Mouse (Mus musculus) mouse trophoblast stem cell (cell line): ENCODE measurements around the gene Selenoo.

Experiments
- in situ Hi-C, 2 experiments: fragments of 300-500 bp; cut with MseI, MboI; formaldehyde crosslinking; loops; 2 replicates in 1 of 2; 3 replicates in 1 of 2; pipeline ENCODE4 v1.15.1; 2025

The Selenoo gene

DNA sequence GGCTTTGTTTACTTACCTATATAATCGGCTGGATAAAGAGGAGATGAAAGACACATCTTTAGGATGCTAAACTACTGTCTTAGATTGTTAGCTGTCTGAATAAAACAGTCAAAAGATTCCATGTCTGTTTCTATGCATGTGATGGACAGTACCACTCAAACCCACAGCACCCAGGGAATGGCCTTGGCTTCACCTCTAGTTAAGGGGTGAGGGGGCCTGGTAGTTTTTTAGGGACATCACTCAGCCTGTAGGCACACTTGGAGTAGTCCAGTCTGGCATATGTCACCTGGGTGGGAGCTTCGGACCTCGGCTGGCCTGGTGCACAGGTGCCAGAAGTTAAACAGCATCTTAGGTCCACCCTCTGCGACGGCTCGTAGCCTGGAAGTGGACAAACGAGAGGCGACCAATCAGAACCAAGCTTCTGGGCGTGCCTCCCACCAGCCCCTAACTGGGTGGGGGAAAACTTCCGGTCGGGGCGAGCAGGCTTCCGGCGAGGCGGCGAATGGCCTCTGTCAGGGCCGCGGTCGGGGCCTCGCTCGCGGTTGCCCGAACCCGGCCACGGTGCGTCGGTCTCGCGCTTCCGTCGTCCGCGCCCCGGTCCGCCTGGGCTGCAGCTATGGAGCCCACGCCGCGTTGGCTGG, at the start of gene Selenoo:
TSS of gene Selenoo (plus strand) at position 478 of the 641 bp plus-strand sequence.
- in situ Hi-C loops = no loop called here

DNA sequence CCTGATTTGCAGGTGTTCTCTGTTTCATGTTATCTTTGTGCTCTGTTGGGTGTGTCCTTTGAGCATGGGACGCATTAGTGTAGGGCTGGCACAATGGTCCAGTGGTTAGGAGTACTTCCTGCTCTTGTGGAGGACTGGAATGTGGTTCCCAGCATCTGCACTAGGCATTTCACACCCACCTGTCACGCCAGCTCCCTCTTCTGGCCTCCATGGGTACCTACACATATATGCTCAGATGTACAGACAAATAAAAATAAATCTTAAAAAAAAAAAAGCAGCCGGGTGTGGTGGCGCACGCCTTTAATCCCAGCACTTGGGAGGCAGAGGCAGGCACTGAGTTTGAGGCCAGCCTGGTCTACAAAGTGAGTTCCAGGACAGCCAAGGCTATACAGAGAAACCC, 44.5 kb upstream of the Selenoo start:
- in situ Hi-C loops = no loop called here

DNA sequence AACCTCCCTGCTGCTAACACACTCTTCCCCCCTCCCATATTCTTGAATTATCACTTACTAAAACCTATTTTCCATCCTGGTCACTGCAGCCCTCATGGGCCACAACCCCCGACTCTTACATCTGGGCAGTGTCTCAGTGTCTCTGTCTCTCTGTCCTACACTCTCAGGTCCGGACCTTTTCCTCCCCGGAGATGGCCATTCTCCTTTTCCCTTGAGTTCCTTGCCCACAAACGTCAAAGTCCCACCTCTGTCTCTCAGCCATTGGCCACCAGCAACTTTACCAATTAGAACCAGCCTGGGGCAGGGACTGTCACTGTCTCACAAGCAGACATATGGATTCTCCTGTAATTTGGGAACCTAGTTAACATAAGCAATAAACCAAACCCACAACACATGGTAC, 42.5 kb upstream of the Selenoo start:
- in situ Hi-C loops = no loop called here

DNA sequence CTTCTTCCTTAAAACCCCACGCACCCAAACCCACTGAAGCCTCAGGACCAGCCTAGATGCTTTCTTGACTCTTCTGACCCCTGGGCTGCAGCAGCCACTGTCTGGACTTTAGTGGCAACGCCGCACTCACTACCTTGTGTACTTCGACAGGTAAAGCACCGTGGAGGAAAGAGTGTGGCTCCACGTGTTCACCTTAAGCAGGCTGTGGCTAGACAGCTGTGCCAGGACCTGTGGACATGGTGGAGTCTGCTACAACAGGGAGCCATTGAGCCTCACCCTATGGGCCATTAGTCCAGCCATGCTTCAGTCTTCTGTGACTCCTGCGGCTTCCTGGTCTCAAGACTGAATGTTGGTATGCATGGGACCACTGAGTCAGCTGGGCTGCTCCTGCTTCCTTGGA, 34.2 kb upstream of the Selenoo start:
- in situ Hi-C loops = no loop called here

DNA sequence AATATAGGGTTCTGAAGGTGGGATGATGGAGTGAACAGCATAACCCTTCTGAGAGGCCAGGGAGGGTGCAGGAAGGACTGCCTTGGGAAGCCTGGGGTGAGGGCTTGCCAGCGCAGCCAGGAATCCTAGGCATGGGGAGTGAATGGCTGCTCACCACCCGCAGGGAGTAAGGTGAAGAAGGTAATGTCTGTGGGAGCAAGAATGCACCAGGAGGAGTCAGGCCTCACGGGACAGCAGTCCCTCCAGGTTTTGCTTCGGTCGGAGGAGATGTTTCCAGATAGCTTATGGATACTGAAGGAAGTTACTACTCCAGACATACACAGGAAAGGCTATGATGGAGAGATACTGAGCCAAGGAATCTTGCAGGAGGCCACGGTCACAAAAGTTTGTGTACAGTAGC, 30.1 kb upstream of the Selenoo start:
- in situ Hi-C loops = no loop called here

DNA sequence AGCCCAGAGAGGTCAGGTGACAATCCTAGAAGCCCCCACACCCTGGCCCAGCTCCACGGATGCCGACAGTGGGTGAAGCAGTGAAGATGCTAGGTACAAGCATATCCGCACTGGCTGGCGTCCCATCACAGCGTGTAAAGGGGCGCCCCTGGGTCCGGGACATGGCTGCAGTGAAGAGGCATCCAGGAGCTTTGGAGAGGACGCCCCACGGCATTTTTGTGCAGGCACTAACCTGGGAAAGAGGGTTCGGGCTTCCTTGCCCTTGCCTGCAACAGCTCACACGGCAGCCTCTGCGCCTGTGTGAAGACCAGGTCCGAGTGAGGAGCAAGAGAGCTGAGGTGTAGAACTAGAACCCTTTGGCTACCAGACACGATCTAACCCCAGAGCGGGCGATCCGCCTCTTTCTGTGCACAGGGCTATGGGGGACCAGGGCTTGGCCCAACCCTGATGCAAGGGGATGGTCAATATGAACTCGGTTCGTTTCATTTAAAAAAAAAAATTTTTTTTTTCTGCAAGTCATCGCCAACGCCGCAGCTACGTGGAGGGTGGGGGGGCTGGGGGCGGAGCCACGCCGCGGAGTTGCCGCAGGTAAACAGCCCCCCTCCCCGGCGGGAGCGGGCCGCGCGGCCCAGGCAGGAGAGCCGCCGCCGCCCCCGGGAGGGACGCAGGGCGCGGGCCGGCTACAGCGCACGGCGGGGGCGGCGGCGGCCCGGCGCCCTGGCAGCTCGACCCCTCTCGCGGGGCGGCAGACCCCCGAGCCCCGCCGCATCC, 29.5 kb upstream of the Selenoo start, which contains the start of gene Panx2:
TSS of gene Panx2 (plus strand) at position 574 of the 771 bp plus-strand sequence.
- in situ Hi-C loops = no loop called here

DNA sequence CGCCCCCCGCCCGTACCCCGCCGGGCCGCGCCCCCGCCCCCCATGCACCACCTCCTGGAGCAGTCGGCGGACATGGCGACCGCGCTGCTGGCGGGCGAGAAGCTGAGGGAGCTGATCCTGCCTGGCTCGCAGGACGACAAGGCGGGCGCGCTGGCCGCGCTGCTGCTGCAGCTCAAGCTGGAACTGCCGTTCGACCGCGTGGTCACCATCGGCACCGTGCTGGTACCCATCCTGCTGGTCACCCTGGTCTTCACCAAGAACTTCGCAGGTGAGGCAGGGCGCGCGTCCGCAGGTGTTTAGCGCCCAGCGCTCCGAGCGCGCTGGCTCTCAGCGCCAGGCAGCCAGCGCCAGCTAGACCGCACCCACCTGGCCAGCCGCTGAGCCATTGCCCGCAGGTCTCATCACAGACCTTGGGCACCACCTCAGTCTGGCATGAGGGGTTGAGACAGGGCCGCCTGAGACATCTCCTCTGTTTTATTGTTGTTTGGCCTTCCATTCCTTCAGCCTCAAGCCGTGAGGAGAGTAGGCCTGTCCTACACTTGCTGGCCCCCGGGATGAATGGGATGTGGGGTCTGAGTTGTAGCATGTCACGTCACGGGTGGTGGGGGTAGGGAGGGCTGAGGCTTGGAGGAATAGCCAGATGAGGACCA, 28.7 kb upstream of the Selenoo start:
- in situ Hi-C loops = no loop called here

DNA sequence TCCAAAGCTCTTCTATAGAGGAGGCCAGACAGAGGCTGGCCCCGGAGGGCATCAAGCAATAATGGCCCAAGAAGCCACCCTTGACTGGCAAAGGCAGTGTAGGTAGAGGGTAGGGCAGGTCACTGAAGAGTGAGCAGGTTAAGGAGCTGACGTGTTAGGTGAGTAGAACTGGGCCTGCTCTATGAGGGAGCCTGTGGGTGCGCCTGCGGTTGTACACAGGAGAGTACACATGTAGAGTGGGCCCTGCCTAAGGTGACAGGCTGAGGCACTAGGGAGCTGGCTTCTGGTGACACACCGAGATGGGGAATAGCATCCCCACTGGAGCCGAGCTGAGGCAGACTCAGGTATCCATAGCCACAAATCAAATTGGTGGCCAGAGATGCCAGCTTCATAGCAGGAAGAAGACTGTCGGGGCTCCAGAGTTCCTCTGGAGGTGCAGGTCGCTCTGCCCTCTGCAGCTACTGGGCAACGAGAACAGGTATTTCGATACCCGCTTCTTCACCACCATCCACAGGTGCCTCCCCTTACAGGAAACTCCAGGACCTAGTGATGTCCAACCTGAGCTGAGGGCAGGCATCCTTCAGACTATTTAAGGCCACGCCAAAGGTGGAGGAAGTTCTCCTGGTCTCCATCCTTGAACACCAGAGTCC, 27.9 kb upstream of the Selenoo start:
- in situ Hi-C loops = no loop called here

DNA sequence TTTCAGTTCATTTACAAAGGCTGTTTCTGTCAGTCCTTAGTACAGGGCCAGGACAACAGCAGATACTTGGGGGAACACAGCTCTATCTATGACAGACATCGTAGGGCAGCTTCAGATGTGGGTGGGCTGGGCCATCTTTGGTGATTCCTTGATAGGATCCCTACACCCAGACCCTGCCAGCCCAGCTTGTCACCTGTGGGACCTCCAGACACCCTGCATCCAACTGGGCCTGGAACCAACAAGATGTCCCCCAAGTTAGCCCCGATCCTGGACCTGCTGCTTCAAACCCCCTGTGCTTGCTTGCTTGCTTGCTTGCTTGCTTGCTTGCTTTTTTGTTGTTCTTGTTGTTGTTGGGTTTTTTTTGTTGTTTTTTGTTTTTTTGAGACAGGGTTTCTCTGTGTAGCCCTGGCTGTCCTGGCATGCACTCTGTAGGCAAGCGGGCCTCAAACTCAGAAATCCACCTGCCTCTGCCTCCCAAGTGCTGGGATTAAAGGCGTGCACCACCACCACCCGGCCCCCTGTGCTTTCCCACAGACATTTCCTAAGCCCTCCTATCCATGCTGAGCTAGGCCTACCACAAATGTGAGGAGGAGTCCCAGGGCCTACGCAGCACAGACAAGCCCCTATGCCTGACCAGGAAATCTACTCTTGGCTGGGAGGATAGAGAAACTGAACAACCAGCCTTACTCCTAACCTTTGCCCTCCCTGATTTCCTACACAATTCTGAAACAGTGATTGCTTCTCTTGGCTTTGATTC, 26.9 kb upstream of the Selenoo start:
- in situ Hi-C loops = no loop called here

DNA sequence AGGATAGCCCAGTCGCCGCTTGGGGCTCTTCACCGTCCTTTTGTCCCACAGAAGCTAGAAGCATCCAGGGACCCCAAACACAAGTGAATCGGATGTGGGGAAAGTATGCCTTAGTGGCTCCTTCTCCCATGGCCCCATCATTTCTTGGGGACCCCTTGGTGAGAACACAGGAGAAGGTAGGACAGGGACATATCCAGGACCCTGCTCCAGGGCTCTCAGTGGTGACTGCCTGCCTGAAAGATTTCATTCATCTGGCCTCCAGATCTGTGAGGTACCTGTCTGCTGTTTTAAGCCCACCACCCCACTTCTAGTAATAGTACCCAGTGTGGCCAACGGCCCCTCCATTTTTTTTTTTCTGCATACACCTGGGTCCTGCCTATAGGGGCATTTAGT, 26.4 kb upstream of the Selenoo start:
- in situ Hi-C loops = no loop called here

DNA sequence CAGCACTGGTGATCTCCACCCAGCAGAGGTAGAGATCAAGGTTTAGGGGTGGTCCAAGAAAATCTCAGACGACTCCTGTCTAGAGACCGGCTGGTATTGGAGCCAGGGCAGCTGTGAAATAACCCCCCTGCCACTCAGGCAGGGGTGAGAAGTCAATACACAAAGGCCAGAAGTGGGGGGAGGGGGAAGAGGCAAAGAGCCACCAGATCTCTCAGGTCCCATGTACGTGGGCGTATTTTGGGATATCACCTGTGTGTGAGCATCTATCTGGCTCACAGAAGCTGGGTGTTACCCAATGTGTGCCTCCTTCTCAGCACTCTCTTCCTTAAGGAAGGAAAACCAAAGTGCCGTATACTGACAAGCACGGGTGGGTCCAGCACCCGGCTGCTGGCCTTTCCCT, 25.9 kb upstream of the Selenoo start:
- in situ Hi-C loops = no loop called here

DNA sequence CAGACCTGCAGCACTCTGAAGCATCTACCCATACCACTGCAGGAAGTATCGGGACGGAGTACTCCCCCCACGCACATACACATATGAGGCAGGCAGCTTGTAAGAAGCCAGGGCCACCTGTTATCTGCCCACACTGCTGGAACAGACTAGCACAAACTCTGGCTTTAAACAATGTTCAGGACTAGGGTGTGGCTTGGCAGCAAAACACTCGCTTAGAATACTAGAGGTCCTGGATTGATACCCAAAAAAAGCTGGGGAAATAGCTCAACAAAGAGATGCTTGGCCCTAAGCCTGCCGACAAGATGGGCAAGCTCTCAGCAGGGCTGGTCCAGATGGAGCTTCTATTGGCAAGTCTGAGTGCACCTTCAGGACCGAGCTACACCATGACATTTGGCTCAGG, 25.3 kb upstream of the Selenoo start:
- in situ Hi-C loops = no loop called here

DNA sequence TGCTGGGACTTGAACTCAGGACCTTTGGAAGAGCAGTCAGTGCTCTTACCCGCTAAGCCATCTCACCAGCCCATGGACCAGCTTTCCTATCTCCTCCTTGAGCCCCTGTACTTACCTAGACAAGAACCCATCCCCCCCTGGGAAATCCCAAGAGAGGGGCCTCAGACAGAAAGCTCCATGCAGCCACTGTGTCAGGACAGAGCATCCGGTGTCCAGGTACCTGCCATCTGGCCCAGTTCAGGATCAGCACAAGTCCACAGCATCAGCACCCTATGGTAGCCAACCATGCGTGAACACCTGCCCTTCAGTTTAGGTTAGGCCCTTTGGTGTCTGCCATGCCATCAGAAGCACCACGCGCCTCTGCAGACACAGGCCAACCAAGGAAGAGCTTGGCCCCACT, 24.0 kb upstream of the Selenoo start:
- in situ Hi-C loops = no loop called here

DNA sequence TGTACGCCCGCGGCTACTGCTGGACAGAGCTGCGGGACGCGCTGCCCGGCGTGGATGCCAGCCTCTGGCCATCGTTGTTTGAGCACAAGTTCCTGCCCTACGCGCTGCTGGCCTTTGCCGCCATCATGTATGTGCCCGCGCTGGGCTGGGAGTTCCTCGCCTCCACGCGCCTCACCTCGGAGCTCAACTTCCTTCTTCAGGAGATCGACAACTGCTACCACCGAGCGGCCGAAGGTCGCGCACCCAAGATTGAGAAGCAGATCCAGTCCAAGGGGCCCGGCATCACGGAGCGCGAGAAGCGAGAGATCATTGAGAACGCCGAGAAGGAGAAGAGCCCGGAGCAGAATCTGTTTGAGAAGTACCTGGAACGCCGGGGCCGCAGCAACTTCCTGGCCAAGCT, 21.3 kb upstream of the Selenoo start:
- in situ Hi-C loops = no loop called here

DNA sequence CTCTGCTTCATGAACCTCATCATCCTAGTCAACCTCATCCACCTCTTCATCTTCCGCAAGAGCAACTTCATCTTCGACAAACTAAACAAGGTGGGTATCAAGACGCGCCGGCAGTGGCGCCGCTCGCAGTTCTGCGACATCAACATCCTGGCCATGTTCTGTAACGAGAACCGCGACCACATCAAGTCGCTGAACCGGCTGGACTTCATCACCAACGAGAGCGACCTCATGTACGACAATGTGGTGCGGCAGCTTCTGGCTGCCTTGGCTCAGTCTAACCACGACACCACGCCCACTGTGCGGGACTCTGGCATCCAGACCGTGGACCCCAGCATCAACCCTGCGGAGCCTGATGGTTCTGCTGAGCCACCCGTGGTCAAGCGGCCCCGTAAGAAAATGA, 20.7 kb upstream of the Selenoo start:
- in situ Hi-C loops = no loop called here

DNA sequence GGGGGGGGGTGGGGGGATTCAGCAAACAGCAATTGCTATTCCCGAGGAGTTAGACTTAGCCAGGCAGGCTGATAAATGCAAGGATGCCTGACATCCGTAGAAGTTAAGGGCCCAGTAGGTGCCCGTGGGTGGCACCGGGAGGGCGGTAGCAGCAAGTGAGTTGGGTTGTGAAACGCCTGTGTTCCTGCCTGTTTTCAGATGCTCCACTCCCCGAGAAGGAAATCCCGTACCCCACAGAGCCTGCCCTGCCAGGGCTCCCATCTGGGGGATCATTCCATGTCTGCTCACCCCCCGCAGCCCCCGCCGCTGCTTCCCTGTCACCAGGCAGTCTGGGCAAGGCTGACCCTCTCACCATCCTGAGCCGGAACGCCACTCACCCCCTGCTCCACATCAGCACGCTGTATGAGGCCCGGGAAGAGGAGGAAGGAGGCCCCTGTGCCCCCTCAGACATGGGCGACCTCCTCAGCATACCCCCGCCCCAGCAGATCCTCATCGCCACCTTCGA, 19.5 kb upstream of the Selenoo start:
- in situ Hi-C loops = no loop called here

DNA sequence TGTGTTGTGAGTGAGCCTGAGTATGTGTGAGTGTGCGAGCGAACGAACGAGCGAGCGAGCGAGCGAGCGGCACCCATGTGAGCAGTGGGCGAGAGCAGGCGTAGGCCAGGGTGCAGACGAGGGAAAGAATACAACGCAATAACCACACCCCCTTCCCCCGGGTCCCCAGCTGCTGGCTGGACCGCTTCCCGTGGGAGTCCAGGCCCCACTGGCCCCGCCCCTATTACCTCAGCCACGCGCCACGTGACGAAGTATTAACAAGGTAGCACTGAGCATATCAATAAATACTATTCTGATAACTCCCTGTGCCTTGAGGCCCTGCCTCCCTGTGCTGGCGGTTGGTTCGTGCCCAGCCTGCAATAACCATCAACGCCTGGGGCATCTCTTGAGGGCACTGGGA, 18.3 kb upstream of the Selenoo start:
- in situ Hi-C loops = no loop called here

DNA sequence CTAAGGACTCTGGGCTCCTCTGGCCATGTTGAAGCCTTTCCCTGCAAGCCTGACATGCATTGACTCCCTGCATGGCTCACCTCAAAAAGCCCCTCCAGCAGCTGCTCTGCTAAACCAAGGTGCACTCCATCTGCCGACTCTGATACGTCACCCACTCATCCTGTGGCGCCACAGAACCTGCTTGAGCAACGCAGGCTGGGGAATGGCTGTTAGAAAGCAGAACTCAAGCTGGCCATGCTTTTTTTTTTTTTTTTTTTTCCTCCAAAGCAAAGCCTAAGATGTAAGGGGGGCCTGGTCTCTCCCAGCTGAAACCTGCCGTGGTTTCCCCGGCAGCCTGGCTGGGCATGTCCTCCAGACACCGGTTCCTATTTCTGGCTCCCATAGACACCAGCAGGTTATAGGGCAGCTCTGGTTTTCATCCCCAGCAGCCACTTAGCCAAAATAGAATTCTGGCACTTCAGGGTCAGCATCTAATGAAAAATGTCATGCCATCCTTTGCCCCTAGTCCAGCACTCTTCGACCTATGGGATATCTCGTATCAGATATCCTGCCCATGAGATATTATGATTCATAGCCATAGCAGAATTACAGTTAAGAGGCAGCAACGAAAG, 14.8 kb upstream of the Selenoo start:
- in situ Hi-C loops = no loop called here

DNA sequence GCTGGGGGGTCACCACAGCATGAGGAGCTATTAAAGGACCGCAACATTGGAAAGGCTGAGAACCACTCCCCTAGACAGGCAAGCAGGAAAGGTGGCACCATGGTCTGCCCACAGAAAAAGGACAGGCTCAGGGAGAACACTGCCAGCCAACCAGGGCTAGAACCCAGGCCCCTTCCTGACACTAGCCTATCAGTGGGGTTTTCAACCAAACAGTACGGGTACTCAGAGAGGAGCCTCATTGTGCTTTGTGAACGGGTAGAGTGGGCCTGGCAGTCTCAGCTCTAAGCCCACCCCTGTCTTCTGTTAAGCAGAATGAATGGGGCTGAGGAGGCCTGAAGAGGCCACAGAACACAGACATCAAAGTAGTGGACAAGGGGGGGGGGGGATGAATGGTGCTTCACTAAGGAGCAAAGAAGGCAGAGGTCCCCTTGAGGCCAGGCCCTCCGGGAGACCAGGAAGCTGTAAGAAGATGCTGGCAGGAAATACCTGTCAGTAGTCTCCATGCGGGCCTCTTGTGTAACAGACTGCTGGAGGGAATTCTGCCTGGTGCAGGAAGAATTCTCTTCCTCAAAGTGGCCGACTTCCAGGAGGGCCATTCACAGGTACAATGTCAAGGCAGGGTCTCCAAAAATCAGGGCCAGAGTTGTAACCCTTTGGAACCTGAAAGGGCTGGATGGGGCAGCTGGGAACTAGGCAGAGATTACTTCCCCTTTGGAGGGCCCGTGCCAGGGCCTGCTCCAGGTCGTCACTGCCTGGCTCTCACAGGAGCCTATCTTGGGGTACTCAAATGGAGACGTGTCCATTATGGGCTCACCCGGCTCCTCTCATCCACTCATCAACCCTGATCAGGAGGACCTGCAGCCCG, 14.0 kb upstream of the Selenoo start, which contains the start of gene Trabd:
TSS of gene Trabd (plus strand) at position 512 of the 865 bp plus-strand sequence.
- in situ Hi-C loops = no loop called here
